1 mouse cellular context compared by ENCODE assay signal in genomic region chr11:69970775-69971174, GRCm38 (mm10).
TF ChIP-seq lines count a peak whose summit lies in the region.

No protein-coding gene starts in this region.

TF ChIP-seq in CH12.LX, 34 proteins besides CTCF, POLR2A, EP300 and RAD21:
- TF ChIP-seq ZNF384 (IDR thresholded peaks at IDR 0.05; ENCODE audit: low read depth, low read length) (peak; percentile 65), IRF4 (IDR thresholded peaks at IDR 0.05; ENCODE audit: low read depth, low read length) (no peak)
